Comparison of ENCODE assay signal across 21 mouse cellular contexts in the genomic region with DNA sequence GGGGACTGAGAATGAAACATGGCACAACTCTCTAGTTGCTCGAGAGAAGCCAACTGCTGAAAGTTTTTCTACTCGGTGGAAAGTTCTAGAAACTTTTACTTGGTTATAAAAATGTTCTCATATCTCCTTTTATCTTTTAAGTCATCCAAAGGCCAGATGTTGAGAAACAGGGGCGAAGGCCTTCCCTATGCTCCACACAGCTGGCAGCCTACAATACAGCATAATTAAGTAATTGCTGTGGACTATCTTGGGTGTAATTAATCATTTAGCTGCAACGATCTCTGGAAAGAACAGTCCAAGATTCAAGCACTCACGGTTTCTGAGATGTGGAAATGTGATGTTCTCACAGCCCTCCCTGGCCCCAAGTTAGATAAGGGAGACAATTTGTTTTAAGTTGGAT.
DNase-seq lines count a peak whose midpoint lies in the region; ATAC-seq lines count a peak whose summit lies in the region.
"Had no signal": no experiment of that assay in that cellular context is flagged by ENCODE, and none has a peak within 500 bp of the region (broad histone marks: within the 10 kb centered on the region; RNA-seq: fewer than 3 reads in every experiment).

No protein-coding gene starts in this region.

- 72% methylated on average over 5 of the region's 5 CpGs for WGBS in embryonic facial prominence, embryonic 14.5 days
- WGBS in embryonic facial prominence, embryonic 10.5 days = 82% methylated on average over 5 of the region's 5 CpGs
- 60% methylated on average over 5 of the region's 5 CpGs for WGBS in kidney, embryonic 16.5 days

- H3K36me3 ChIP-seq in embryonic facial prominence, embryonic 14.5 days (ENCODE audit: control insufficient read depth, insufficient read depth, low read length) = no peaks in the 10 kb centered on the region
- H3K36me3 ChIP-seq in embryonic facial prominence, embryonic 10.5 days (replicated peaks) = no peaks in the 10 kb centered on the region
- H3K36me3 ChIP-seq in kidney, embryonic 16.5 days (ENCODE audit: insufficient read depth, low read length) = no peaks in the 10 kb centered on the region
- H3K36me3 ChIP-seq: forebrain, embryonic 10.5 days; neural tube, embryonic 13.5 days had no signal

- H3K4me1 ChIP-seq in embryonic facial prominence, embryonic 14.5 days (ENCODE audit: control insufficient read depth, insufficient read depth, low read length) = peaks cover 5% of the 10 kb centered on the region
- no peaks in the 10 kb centered on the region for H3K4me1 ChIP-seq in embryonic facial prominence, embryonic 10.5 days
- no peaks in the 10 kb centered on the region for H3K4me1 ChIP-seq in kidney, embryonic 16.5 days (ENCODE audit: insufficient read depth, low read length)
- H3K4me1 ChIP-seq: forebrain, embryonic 10.5 days; megakaryocyte, embryonic 14.5 days had no signal

- H3K4me3 ChIP-seq in embryonic facial prominence, embryonic 14.5 days (ENCODE audit: low read depth, low read length) = no peak overlapping the region
- H3K4me3 ChIP-seq in embryonic facial prominence, embryonic 10.5 days = no peak overlapping the region
- H3K4me3 ChIP-seq in kidney, embryonic 16.5 days (ENCODE audit: low read length) = no peak overlapping the region
- H3K4me3 ChIP-seq: forebrain, embryonic 10.5 days; left cerebral cortex, adult 2 months; megakaryocyte, embryonic 14.5 days; neural tube, embryonic 13.5 days had no signal

- peak; percentile 23 for DNase-seq in embryonic facial prominence, embryonic 14.5 days (ENCODE audit: low spot score)
- DNase-seq in embryonic facial prominence, embryonic 10.5 days (ENCODE audit: low spot score) = no peak
- peak; percentile 41 for DNase-seq in kidney, adult 9 months
- peak; percentile 76 for DNase-seq in adipocyte (ENCODE audit: low spot score)
- peak; percentile 57 for DNase-seq in kidney, postnatal 14 days
- no peak for DNase-seq in layer of hippocampus, postnatal 14 days (ENCODE audit: low spot score in 2 of 2)
- DNase-seq: cerebellum, adult 11-12 months; cerebellum, postnatal 25 days; embryo, embryonic 11 days; forebrain, postnatal 0 days; left cerebral cortex, postnatal 4 days; liver; midbrain, embryonic 14.5 days; thymus, postnatal 25 days had no signal

- H3K9me3 ChIP-seq in embryonic facial prominence, embryonic 14.5 days (ENCODE audit: control insufficient read depth, low read length) = no peaks in the 10 kb centered on the region
- H3K9me3 ChIP-seq in embryonic facial prominence, embryonic 10.5 days = no peaks in the 10 kb centered on the region
- H3K9me3 ChIP-seq in kidney, embryonic 16.5 days (ENCODE audit: low read length) = no peaks in the 10 kb centered on the region
- H3K9me3 ChIP-seq: forebrain, embryonic 10.5 days; neural tube, embryonic 13.5 days had no signal

- ATAC-seq in embryonic facial prominence, embryonic 14.5 days (ENCODE audit: low read depth) = no peak
- no peak; the same call in 1 of the 2 replicates for ATAC-seq in kidney, embryonic 16.5 days (ENCODE audit: low FRiP score, low TSS enrichment)
- ATAC-seq: forebrain, postnatal 0 days; hindbrain, embryonic 16.5 days had no signal

- H3K4me2 ChIP-seq in embryonic facial prominence, embryonic 14.5 days (ENCODE audit: low read depth, low read length) = no peak overlapping the region
- no peak overlapping the region for H3K4me2 ChIP-seq in kidney, embryonic 16.5 days (replicated peaks; ENCODE audit: low read depth, low read length)
- H3K4me2 ChIP-seq: neural tube, embryonic 13.5 days had no signal

- H3K27me3 ChIP-seq in embryonic facial prominence, embryonic 14.5 days (replicated peaks; ENCODE audit: control insufficient read depth, insufficient read depth, low read length) = no peaks in the 10 kb centered on the region
- H3K27me3 ChIP-seq in embryonic facial prominence, embryonic 10.5 days (replicated peaks; ENCODE audit: low read depth, poor library complexity, severe bottlenecking) = no peaks in the 10 kb centered on the region
- H3K27me3 ChIP-seq in kidney, embryonic 16.5 days (ENCODE audit: insufficient read depth, low read length) = no peaks in the 10 kb centered on the region
- H3K27me3 ChIP-seq: CH12.LX; megakaryocyte, embryonic 14.5 days; neural tube, embryonic 13.5 days had no signal

- H3K27ac ChIP-seq in embryonic facial prominence, embryonic 14.5 days (replicated peaks; ENCODE audit: low read depth, low read length) = no peak overlapping the region
- no peak overlapping the region for H3K27ac ChIP-seq in embryonic facial prominence, embryonic 10.5 days (replicated peaks)
- H3K27ac ChIP-seq in kidney, embryonic 16.5 days (ENCODE audit: low read length) = no peak overlapping the region
- H3K27ac ChIP-seq: forebrain, embryonic 10.5 days; left cerebral cortex, adult 2 months; neural tube, embryonic 13.5 days had no signal

- no peak overlapping the region for H3K9ac ChIP-seq in embryonic facial prominence, embryonic 14.5 days (ENCODE audit: low read depth, low read length)
- H3K9ac ChIP-seq in kidney, embryonic 16.5 days (replicated peaks; ENCODE audit: low read length) = no peak overlapping the region
- H3K9ac ChIP-seq: forebrain, postnatal 0 days; neural tube, embryonic 13.5 days had no signal

Comparison
In these comparisons a context has a peak if more than half of its experiments do, and no peak if none do; other contexts are left out.
1. DNase-seq: peak in embryonic facial prominence, embryonic 14.5 days (single experiment), kidney, adult 9 months (single experiment), adipocyte (single experiment) and kidney, postnatal 14 days (single experiment); none in embryonic facial prominence, embryonic 10.5 days (single experiment) and layer of hippocampus, postnatal 14 days (0 of 2).